Mouse (Mus musculus) left cerebral cortex, adult 2 months (tissue): Measurements from ENCODE around the gene Gtpbp1. TPM values are rescaled to one million over a fixed set of nuclear protein-coding genes. Genes with fewer than 3 reads are reported as not detected.

Experiments
- DNase-seq, 2 experiments: peaks; one replicate each; pipeline ENCODE4 v3.0.0; 2021 to 2022; ENCODE audit warnings: low spot score in 2 of 2, mixed read lengths in 1 of 2; ENCODE audit errors: extremely low spot score in 1 of 2
- H3K27ac ChIP-seq: fragments of 200-600 bp; 2 replicates; pipeline ENCODE4 v1.8.1; 2022
- H3K4me3 ChIP-seq: fragments of 200-600 bp; 2 replicates; pipeline ENCODE4 v1.8.1; 2022
- CTCF ChIP-seq: fragments of 200-600 bp; IDR thresholded peaks from 2 replicates; pipeline ENCODE4 v1.8.1; 2022; ENCODE audit warnings: antibody characterized with exemption, mild to moderate bottlenecking, moderate library complexity
- intact Hi-C: fragments of 180-260 bp; cut with DNase I; formaldehyde crosslinking; loops from one replicate; pipeline ENCODE4 v1.15.1; 2025
- total RNA-seq, 2 experiments: library from RNA; stranded (reverse); gene quantifications; 2 replicates each; pipeline ENCODE4 v1.2.3; 2021

Gtpbp1 gene
- total RNA-seq, 2 experiments from 2014 or later: 54.2 to 58.0 TPM

GRCm38 (mm10) chr15:79745883-79746282 lies 55.2 kb downstream of the Gtpbp1 start:
- Histone ChIP-seq H3K4me3 (no peak overlapping the region), H3K27ac (no peak overlapping the region)
- TF ChIP-seq CTCF: no peak
- intact Hi-C loops: no loop called here
- DNase-seq: no peak

DNA sequence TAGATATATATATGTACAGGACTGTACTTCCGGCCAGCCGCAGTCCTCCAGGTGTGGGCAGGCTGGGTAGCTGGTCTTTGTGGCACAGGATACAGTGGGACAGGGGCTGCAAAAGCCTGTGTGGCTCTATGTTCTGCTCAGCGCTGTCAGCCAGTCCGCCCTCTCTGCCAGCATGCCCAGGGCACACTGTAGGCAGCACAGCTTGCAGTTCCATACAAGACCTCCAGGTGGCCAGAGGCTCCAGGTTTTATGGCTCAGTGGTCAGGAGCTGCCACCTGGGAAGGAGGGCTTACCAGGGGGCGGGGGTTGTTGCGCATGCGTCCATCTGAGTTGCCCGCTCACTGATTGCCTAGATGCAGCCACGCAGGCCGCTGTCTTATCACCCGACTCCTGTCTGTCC lies 57.4 kb downstream of the Gtpbp1 start:
- DNase-seq: no peak
- intact Hi-C loops: no loop called here
- peak; percentile 47 for TF ChIP-seq CTCF
- Histone ChIP-seq H3K27ac (no peak overlapping the region), H3K4me3 (no peak overlapping the region)

GRCm38 (mm10) chr15:79749162-79749561 lies 58.5 kb downstream of the Gtpbp1 start:
- Histone ChIP-seq H3K4me3 (no peak overlapping the region), H3K27ac (no peak overlapping the region)
- TF ChIP-seq CTCF: no peak
- intact Hi-C loops: no loop called here
- DNase-seq: no peak

DNA sequence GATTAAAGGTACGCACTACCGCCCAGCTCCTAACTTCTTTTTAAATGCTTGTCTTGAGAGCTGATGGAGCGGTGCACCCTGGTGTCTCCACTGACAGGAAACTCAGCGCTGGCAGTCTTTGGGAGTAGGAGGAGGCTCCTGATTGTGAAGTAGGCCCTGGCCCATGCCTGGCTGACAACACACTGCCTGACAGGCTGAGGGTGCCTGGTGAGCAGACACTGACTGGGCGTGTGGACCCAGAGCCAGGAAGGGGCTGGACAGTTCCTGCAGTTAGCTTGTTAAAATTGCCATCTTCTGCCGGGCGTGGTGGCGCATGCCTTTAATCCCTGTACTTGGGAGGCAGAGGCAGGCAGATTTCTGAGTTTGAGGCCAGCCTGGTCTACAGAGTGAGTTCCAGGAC lies 59.6 kb downstream of the Gtpbp1 start:
- Histone ChIP-seq H3K27ac (no peak overlapping the region), H3K4me3 (no peak overlapping the region)
- no peak for DNase-seq
- no peak for TF ChIP-seq CTCF
- intact Hi-C loops: loop anchor here (5.0 kb wide), 4 partner anchors 132 to 327 kb away; no protein-coding TSS in a partner anchor

DNA sequence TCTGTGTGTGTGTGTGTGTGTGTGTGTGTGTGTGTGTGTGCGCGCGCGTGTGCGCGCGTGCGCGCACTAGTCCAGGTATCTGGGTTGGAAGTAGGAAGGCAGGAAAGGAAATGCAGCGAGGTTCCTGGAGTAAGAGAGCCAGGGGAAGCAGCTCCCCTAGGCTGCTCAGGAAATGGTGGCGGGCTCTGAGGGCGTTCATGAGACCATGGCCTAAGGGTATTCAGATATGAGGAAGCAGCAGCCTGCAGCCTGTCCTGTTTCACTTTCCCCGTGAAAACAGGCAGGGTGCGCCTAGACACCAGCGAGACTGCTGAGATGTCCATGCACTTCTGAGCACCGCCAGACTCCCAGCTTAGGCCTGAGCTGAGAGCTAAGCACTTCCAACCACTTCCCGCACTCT lies 61.1 kb downstream of the Gtpbp1 start:
- intact Hi-C loops: loop anchor here (2.0 to 5.0 kb wide), 5 partner anchors 79 to 326 kb away; no protein-coding TSS in a partner anchor

DNA sequence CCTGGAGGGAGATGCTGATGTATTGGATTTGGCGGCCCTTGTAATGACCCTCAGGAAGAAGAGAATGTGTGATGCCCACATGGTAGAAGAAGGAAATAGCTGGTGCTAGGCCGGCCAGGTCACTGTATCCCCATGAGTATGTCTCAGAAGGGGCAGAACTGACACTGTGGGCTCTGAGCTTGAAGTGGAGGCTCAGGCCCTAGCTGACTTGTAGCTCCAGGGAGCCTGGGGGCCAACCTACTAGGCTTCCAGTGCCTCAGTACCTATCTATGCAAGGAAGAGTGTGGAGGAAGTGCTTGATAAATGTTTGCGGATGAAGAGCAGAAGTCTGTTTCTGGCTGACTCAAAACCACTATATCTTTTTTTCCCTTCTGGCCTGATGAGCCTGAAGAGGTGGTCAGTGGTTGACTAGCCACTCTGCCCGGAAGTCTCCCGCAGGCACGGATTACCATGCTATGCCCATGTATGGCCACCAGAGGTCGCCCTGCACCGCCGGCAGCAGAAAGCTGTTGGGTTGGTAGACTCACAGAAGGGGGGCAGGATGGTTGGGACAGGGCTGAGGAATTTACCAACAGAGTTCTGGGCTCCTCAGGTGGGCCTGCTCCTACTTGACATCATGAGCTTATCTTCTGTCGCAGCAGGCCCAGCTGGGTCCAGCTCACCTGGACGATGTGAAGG lies 62.2 kb downstream of the Gtpbp1 start:
- peak; percentile 100 for TF ChIP-seq CTCF
- Histone ChIP-seq H3K27ac (no peak overlapping the region), H3K4me3 (no peak overlapping the region)
- intact Hi-C loops: loop anchor here (2.0 to 5.0 kb wide), 5 partner anchors 78 to 324 kb away; no protein-coding TSS in a partner anchor
- DNase-seq: peak; percentile 81 to 86

More for the DNA sequence above, 61.1 kb downstream of the Gtpbp1 start:
- no peak for TF ChIP-seq CTCF
- no peak overlapping the region for H3K4me3 ChIP-seq
- H3K27ac ChIP-seq: no peak overlapping the region
- DNase-seq: no peak

DNA sequence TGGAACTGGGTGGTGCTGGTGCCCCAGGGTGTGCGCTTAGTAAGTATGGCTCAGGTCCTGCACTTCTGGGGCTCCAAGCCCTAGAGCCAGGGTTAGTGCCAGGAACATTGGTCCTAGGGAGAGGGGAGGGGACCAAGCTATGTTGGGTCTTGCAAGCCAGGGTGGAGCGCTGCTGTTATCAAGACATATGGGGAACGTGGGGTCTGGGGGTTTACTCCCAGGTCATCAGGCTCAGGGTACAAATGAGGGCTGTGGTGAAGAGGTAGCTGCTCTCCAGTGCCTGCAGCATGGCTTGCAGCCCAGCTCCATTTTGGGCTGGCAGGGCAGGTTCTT lies 62.7 kb downstream of the Gtpbp1 start:
- DNase-seq: no peak
- intact Hi-C loops: loop anchor here (2.0 to 5.0 kb wide), 5 partner anchors 77 to 324 kb away; no protein-coding TSS in a partner anchor
- TF ChIP-seq CTCF: no peak
- H3K4me3 ChIP-seq: no peak overlapping the region
- H3K27ac ChIP-seq: 0 out of 2 replicates have a peak overlapping the region, but pooled peaks have one; percentile 36

DNA sequence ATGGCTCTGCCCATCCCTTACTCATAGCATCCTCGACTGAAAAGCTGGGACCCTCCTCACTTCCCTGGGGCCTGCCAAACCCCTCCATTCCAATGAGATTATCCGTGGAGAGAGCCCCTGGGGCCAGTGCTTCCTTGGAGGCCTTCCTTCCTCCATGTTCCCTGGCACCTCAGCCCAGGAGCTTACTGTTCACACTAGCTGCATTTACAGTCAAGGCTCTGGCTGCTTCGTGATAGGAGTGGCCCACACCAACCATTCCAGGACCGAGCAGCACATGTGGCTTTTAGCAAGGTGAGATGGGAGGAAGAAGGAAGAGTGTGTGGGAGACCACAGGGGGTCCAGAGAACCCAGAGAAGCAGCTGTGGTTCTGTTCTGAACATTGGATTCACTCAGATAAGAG lies 63.2 kb downstream of the Gtpbp1 start:
- DNase-seq: no peak
- no peak for TF ChIP-seq CTCF
- Histone ChIP-seq H3K27ac (peak overlapping the region; percentile 36; the same call in 1 of the 2 replicates), H3K4me3 (no peak overlapping the region)
- intact Hi-C loops: loop anchor here (2.0 to 5.0 kb wide), 5 partner anchors 77 to 323 kb away; no protein-coding TSS in a partner anchor

DNA sequence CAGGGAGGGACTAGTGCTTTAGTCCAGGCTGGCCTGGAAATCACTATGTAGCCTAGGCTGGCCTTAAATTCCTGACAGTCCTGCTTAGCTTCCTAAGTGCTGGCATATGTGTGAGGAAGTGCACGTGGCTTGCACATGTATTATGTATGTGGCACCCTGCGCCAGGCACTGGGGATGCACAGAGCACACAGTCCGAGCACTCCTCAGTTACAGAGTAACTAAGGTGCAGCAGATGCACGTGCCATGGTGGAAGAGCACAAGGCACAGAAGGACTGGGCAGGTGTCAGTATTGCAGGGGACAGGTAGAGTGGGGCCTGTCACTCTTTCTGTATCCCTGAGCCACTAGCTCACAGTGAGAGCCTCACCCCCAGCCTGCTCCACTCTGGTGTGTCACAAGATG lies 64.5 kb downstream of the Gtpbp1 start:
- DNase-seq: no peak
- intact Hi-C loops: no loop called here
- Histone ChIP-seq H3K27ac (peak overlapping the region; percentile 82), H3K4me3 (no peak overlapping the region)
- TF ChIP-seq CTCF: no peak

DNA sequence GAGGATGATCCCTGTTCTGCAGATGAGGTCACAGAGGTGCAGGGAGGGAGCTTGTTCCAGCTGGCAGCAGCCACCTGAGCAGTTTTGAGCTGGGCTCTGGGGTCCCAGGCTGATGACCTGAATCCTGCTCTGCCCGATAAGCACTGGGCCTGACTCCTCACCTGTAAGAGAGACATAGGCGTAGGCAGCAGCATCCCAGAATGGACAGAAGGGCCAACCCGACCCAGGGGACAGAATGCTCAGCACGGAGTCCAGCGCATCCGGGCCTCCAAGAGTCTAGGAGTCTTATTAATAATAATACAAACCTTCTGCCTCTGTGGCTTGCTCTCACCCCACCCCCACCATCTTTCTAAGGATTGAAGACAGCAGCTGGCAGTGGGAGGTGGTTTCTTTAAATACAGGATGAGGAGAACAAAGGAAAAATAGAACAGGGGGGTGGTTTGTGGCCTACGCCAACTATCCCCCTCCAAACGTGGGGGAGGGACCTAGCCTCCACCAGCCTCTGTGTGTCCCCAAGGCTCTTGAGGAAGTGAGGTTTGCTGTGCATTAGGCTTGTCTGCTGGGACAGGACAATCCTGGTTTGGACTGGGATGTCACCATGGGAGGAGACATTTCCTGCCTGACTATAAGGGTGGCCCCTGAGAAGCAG lies 65.5 kb downstream of the Gtpbp1 start:
- no peak for TF ChIP-seq CTCF
- H3K27ac ChIP-seq: peak overlapping the region; percentile 82
- intact Hi-C loops: no loop called here
- H3K4me3 ChIP-seq: no peak overlapping the region
- DNase-seq: peak; percentile 41 to 62

- TF ChIP-seq CTCF: no peak
- intact Hi-C loops: no loop called here
- no peak for DNase-seq
- Histone ChIP-seq H3K4me3 (no peak overlapping the region), H3K27ac (peak overlapping the region; percentile 82)
These were observed 66.5 kb downstream of the Gtpbp1 start for GRCm38 (mm10) chr15:79757118-79757517.

GRCm38 (mm10) chr15:79760956-79761355 lies 70.3 kb downstream of the Gtpbp1 start:
- Histone ChIP-seq H3K27ac (peak overlapping the region; percentile 67), H3K4me3 (no peak overlapping the region)
- intact Hi-C loops: no loop called here
- no peak; the same call in 1 of the 2 replicates for TF ChIP-seq CTCF
- DNase-seq: peak in 1 of 2 experiments; percentile 41
